Mouse (Mus musculus): ENCODE measurements around the gene Mxd4.

- no peak for TF ChIP-seq POLR2A (IDR thresholded peaks at IDR 0.05; ENCODE audit: low read depth, low read length)
- no peak for TF ChIP-seq CTCF (IDR thresholded peaks at IDR 0.05; ENCODE audit: extremely low read depth, insufficient read depth, insufficient read length, insufficient replicate concordance)
These were observed 17.4 kb upstream of the Mxd4 start for GRCm38 (mm10) chr5:34204911-34205310.
